Mouse (Mus musculus) left cerebral cortex, postnatal 36 days (tissue): Measurements from ENCODE around the gene Csf1. TPM values are rescaled to one million over a fixed set of nuclear protein-coding genes. Genes with fewer than 3 reads are reported as not detected.

Experiments used
- total RNA-seq, 2 experiments: library from RNA; stranded (reverse); gene quantifications; 2 replicates each; pipeline ENCODE4 v1.2.3; 2021

The Csf1 gene
- total RNA-seq, 2 experiments from 2014 or later = 12.4 to 14.0 TPM

Other genes starting within 250 kb of the Csf1 start
- gene Slc6a17, start 242.5 kb downstream of the Csf1 start, total RNA-seq = 100 to 1,000 TPM; 377 to 415 TPM
- not detected for gene Ubl4b, start 205.4 kb downstream of the Csf1 start, total RNA-seq
- 1 to 10 TPM in 1 of 2 experiments, under 1 TPM in 1; 0.96 to 1.5 TPM for gene Alx3, start 165.4 kb downstream of the Csf1 start, total RNA-seq
- not detected for gene Gm10961, start 129.1 kb downstream of the Csf1 start, total RNA-seq
- 10 to 100 TPM; 58.0 to 63.7 TPM for gene Strip1, start 128.8 kb downstream of the Csf1 start, total RNA-seq
- 100 to 1,000 TPM; 325 TPM for gene Ahcyl1, start 63.9 kb downstream of the Csf1 start, total RNA-seq
- not detected for gene Eps8l3, start 116.8 kb upstream of the Csf1 start, total RNA-seq
- gene Gstm5, start 135.4 kb upstream of the Csf1 start, total RNA-seq = 100 to 1,000 TPM; 221 to 262 TPM
- 10 to 100 TPM; 81.4 to 92.9 TPM for gene Gstm7, start 171.3 kb upstream of the Csf1 start, total RNA-seq
- 1 to 10 TPM; 4.0 to 4.7 TPM for gene Gstm6, start 183.3 kb upstream of the Csf1 start, total RNA-seq
- not detected for gene Gstm3, start 208.8 kb upstream of the Csf1 start, total RNA-seq
- 1 to 10 TPM; 2.6 to 2.9 TPM for gene Gstm2, start 226.0 kb upstream of the Csf1 start, total RNA-seq